Mouse (Mus musculus) forebrain, embryonic 11.5 days (tissue): ENCODE measurements around the gene Gab1. TPM values are rescaled to one million over a fixed set of nuclear protein-coding genes. Genes with fewer than 3 reads are reported as not detected.

ENCODE experiments used
- ATAC-seq: fragments of 200-750 bp; cut with Nextera tagmentation; replicated peaks from 2 replicates; pipeline ENCODE4 v1.8.0; 2017; ENCODE audit warnings: moderate TSS enrichment; ENCODE audit not compliant: low FRiP score
- DNase-seq: peaks from one replicate; pipeline ENCODE4 v3.0.0-alpha.2; 2017; ENCODE audit warnings: low spot score
- H3K27ac ChIP-seq: fragments of 300-500 bp; sonication (generic); 2 replicates; pipeline ENCODE4 v1.5.1; 2014; ENCODE audit warnings: low read depth, low read length
- H3K27me3 ChIP-seq: fragments of 300-500 bp; sonication (generic); 2 replicates; pipeline ENCODE4 v1.6.1; 2014; ENCODE audit warnings: mild to moderate bottlenecking, low read length, mixed read lengths; ENCODE audit not compliant: control insufficient read depth, insufficient read depth
- H3K36me3 ChIP-seq: fragments of 300-500 bp; sonication (generic); 2 replicates; pipeline ENCODE4 v1.6.1; 2014; ENCODE audit warnings: mild to moderate bottlenecking, low read length, moderate library complexity, mixed read lengths; ENCODE audit not compliant: control insufficient read depth, insufficient read depth
- H3K4me1 ChIP-seq: fragments of 300-500 bp; sonication (generic); replicated peaks from 2 replicates; pipeline ENCODE4 v1.6.1; 2014; ENCODE audit warnings: low read length, mixed read lengths; ENCODE audit not compliant: control insufficient read depth, insufficient read depth
- H3K4me2 ChIP-seq: fragments of 300-500 bp; sonication (generic); 2 replicates; pipeline ENCODE4 v1.6.1; 2014; ENCODE audit warnings: low read depth, mild to moderate bottlenecking, low read length, moderate library complexity, mixed read lengths; ENCODE audit not compliant: severe bottlenecking
- H3K4me3 ChIP-seq: fragments of 300-500 bp; sonication (generic); 2 replicates; pipeline ENCODE4 v1.5.1; 2014; ENCODE audit warnings: low read depth, low read length
- H3K9ac ChIP-seq: fragments of 300-500 bp; sonication (generic); 2 replicates; pipeline ENCODE4 v1.6.1; 2014; ENCODE audit warnings: low read length
- H3K9me3 ChIP-seq: fragments of 300-500 bp; sonication (generic); 2 replicates; pipeline ENCODE4 v1.6.1; 2016; ENCODE audit warnings: low read length, mixed read lengths; ENCODE audit not compliant: control insufficient read depth
- WGBS: fragments of 180-500 bp; shearing (Covaris S2); extraction: QIAGEN DNeasy Blood & Tissue Kit; methylation state at CpG from one replicate; pipeline ENCODE4 v1.1.7; 2014; 5-methylcytosine and 5-hydroxymethylcytosine counted together
- polyA plus RNA-seq: library from polyadenylated mRNA; unstranded; fragments of >200 nt; fragmentation: Nextera tagmentation; extraction: Ambion mirVana; gene quantifications from 2 replicates; pipeline ENCODE4 v1.2.1, GENCODE M21; 2014

Gene Gab1
- polyA plus RNA-seq, 1 experiment from 2014 or later = 19.1 TPM

DNA sequence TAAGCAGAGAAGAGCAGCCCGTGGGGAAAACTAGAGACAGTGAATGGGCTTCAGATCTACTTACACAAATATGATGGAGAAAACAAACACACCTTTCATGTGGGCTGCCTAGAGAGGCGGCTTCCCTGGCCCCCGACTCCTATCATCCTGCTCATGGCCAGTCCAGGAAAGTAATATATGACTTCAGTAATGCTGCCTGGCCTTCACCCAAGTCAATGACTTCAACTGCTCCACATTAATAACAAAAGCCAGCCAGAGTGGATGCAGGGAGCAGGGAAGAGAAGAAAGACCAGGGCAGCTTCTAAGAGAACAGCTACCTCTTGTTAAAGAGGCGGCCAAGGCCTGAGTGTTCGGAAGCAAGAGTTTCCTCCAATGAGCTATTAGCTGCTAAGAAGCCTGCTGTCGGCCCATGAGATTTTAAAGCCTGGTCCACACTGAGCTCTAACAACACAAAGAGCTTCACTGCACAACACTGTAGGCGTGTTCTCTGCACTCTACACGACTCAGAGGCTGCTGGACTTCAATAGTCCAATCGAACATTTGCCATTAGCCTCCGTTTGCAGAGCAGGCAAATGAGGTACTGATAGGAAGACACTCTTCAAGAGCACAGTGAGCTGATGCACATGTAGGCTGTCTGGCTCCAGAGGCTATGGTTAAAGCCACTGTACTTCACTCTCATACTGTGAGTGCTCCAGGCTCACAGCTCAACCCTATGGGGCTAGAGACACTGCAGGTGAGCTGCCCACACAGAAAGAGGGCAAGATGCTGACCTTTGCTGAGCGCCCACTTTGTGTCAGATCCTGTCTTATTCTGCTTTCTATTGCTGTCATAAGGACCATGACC, 49.4 kb downstream of the Gab1 start:
- 82% methylated on average over 11 of the region's 11 CpGs for WGBS
- no peak overlapping the region for H3K4me2 ChIP-seq
- DNase-seq (no peak), ATAC-seq (no peak)
- H3K4me3 ChIP-seq = no peak overlapping the region
- no peak overlapping the region for H3K27ac ChIP-seq
- H3K9me3 ChIP-seq = no peaks in the 10 kb centered on the region
- H3K36me3 ChIP-seq = no peaks in the 10 kb centered on the region
- H3K4me1 ChIP-seq = no peaks in the 10 kb centered on the region; the same call in 1 of the 2 replicates
- no peak overlapping the region for H3K9ac ChIP-seq
- no peaks in the 10 kb centered on the region for H3K27me3 ChIP-seq

DNA sequence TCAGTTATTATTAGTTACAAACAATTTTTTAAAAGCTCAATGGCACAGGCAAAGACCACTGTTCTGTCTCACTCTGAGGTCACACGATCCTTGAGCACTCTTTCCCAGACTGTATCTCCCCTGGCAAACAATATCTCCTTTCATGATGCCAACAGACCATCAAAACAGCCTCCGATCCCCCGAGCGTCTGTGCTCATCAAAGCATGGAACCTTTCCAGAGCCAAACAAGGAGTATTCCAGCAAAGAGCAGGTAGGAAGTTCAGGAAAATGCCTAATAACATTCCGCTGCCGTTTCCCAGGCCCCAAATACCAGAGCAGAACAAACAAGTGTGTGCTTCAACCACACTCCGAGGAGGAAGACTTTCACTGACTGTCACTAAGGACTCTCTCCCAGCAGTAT, 50.2 kb downstream of the Gab1 start:
- H3K9me3 ChIP-seq = no peaks in the 10 kb centered on the region
- DNase-seq = no peak
- no peak overlapping the region for H3K27ac ChIP-seq
- no peak overlapping the region for H3K9ac ChIP-seq
- no peaks in the 10 kb centered on the region; the same call in 1 of the 2 replicates for H3K4me1 ChIP-seq
- H3K36me3 ChIP-seq = no peaks in the 10 kb centered on the region
- H3K27me3 ChIP-seq = no peaks in the 10 kb centered on the region
- H3K4me3 ChIP-seq = no peak overlapping the region
- 64% methylated on average over 7 of the region's 7 CpGs for WGBS
- ATAC-seq = no peak
- H3K4me2 ChIP-seq = no peak overlapping the region

DNA sequence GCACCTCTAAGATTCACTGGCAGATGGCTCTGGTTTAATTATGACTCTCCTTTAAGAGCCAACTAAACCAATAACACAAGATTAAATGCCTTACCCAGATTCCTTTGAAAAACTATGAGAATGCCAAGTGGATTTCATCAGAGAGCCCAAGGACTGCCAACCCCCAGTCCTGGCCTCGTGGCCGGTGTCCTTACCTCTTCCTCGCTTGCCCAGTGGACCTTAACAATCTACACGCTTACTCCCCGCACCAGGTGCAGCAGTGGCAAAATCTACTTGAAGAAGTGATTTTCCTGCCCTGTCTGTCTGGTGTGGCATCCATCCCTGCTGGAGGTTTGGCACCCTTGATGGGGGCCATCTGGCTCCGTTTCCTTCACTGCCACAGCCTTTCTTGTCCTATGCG, 53.3 kb downstream of the Gab1 start:
- WGBS = 92% methylated on average over 7 of the region's 7 CpGs
- Histone ChIP-seq H3K4me1 (peaks cover 4% of the 10 kb centered on the region; the same call in 1 of the 2 replicates), H3K9ac (no peak overlapping the region), H3K36me3 (no peaks in the 10 kb centered on the region), H3K27me3 (no peaks in the 10 kb centered on the region), H3K4me3 (no peak overlapping the region), H3K9me3 (no peaks in the 10 kb centered on the region), H3K27ac (no peak overlapping the region), H3K4me2 (no peak overlapping the region)
- DNase-seq (no peak), ATAC-seq (no peak)

DNA sequence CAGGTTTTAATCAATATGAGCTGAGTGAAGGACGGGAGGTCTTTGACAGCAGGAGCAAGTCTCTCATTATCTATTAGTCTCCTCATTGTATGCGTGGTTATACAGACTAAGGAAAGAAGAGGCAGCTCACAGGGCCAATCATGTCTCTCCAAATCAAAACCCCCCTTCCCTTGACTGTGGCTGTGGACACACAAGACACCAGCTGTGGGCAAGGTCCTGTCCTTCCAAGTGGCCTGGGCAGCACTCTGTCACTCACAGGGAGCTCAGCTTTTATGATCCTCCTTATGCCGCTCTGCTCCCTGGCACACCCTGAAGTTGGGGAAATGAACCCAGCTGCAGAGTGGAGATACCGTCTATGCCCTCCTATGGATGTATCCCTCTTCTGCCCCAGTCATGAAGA, 55.2 kb downstream of the Gab1 start:
- Histone ChIP-seq H3K4me2 (no peak overlapping the region), H3K27ac (no peak overlapping the region), H3K4me3 (no peak overlapping the region), H3K4me1 (peaks cover 4% of the 10 kb centered on the region; the same call in 1 of the 2 replicates), H3K36me3 (no peaks in the 10 kb centered on the region), H3K27me3 (no peaks in the 10 kb centered on the region), H3K9me3 (no peaks in the 10 kb centered on the region), H3K9ac (no peak overlapping the region)
- DNase-seq (no peak), ATAC-seq (0 out of 2 replicates have a peak, but pooled peaks have one; percentile 24)
- 77% methylated on average over 4 of the region's 4 CpGs for WGBS

DNA sequence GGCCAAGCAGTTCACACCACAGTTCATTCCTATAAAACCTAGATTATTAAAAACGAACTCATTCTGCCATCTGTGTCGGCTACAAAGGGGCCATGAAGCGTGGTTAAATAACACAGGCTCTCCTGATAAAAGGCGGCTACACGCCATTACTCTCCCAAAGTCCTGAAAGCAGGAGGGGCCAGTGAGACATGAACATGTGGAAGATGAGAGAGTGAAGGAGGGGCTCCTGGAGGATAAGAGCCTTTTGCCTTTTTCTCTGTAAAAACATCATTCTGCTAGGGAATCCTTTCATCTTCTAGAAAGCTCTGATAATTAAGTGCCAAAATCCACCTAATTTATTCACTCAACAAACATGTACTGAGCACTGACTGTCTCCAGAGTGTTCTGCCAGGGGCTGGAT, 55.9 kb downstream of the Gab1 start:
- no peaks in the 10 kb centered on the region for H3K36me3 ChIP-seq
- DNase-seq (no peak), ATAC-seq (no peak)
- H3K9me3 ChIP-seq = no peaks in the 10 kb centered on the region
- 0 out of 2 replicates have a peak, but pooled peaks cover 4% of the 10 kb centered on the region for H3K4me1 ChIP-seq
- no peak overlapping the region for H3K4me2 ChIP-seq
- WGBS = 54% methylated on average over 5 of the region's 5 CpGs
- no peak overlapping the region for H3K9ac ChIP-seq
- no peak overlapping the region for H3K4me3 ChIP-seq
- no peaks in the 10 kb centered on the region for H3K27me3 ChIP-seq
- H3K27ac ChIP-seq = no peak overlapping the region

DNA sequence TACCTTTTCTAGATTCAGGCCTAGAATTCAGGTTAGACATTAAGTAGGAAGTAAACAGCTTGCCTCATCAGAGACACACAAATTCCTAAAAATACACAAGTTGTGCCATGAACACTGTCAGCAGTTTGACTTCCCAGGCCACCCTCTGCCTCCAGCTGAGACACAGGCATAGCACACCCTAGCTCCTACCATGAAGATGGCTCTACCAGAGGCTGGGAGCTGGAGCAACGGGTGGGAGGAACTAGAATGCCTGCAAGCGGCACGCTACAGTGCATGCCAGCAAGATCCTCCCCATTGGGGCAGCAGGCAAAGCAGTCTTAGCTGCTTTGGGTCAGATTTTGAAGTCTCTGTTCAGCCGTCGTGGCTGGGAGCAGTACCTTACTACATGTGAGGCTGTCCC, 57.1 kb downstream of the Gab1 start:
- WGBS = 86% methylated on average over 5 of the region's 5 CpGs
- no peak overlapping the region for H3K27ac ChIP-seq
- ATAC-seq = no peak

DNA sequence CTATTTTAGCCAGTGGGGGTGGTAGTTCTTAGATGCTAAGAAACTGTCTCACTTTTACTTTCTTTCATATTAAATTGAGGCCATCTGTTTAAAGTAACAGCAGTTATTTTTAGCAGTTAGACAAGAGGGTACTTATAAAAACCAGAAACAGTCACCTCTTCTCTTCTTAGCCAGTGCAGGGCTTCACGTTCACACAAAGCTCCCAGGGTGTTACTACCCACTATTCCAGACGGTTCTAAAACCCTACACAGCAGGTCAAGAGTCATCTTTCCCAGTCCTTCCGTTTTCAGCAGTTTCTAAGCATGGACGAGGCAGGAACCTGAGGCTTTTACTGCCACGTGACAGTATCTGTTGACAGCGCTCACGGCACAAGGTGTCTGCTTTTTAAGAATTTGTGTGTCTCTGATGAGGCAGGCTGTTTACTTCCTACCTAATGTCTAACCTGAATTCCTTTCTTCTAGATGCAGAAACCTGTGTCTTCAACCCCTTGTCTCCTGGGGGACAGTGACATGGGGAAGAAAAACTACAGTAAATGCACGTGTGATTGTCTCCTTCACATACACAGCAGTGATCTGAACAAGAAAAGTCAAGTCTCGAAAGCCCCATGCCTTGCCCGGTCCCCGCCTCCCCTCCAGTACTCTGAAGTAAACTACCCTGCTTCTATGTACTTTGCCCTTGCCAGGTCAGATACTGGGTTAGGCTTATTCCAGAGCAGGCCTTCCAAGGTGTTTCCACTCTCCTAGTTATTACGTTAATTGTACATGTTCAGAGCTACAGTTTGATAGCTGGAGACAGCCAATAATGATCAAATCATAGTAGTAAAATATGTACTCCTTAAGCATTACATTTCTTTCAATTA, 58.7 kb downstream of the Gab1 start:
- H3K9me3 ChIP-seq = no peaks in the 10 kb centered on the region
- H3K4me3 ChIP-seq = no peak overlapping the region
- H3K36me3 ChIP-seq = no peaks in the 10 kb centered on the region
- H3K27me3 ChIP-seq = no peaks in the 10 kb centered on the region
- ATAC-seq = no peak
- WGBS = 77% methylated on average over 12 of the region's 12 CpGs
- no peak overlapping the region for H3K4me2 ChIP-seq
- DNase-seq = no peak
- H3K27ac ChIP-seq = no peak overlapping the region
- 0 out of 2 replicates have a peak, but pooled peaks cover 4% of the 10 kb centered on the region for H3K4me1 ChIP-seq
- no peak overlapping the region for H3K9ac ChIP-seq

More for the DNA sequence above, 57.1 kb downstream of the Gab1 start:
- Histone ChIP-seq H3K4me2 (no peak overlapping the region), H3K4me3 (no peak overlapping the region), H3K4me1 (0 out of 2 replicates have a peak, but pooled peaks cover 4% of the 10 kb centered on the region), H3K9me3 (no peaks in the 10 kb centered on the region), H3K36me3 (no peaks in the 10 kb centered on the region), H3K9ac (no peak overlapping the region), H3K27me3 (no peaks in the 10 kb centered on the region)
- DNase-seq = no peak

DNA sequence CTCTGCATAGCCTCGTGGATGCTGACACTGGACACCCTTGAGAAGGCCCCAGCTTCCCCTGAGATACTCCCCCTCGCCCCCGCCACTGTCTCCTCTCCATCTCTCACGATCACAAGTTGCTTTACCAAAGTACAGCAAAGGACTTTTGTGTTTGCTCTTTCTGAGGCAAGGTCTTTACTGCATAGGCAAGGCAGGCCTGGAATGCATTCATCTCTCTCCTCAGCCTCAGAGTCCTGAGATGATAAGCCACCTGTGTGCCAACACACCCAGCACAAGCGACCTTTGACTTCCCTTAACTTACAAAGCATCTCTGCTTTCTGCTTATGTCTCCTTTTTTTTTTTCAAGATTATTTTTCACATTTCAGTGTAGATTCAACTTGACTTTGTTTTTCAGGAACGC, 61.3 kb downstream of the Gab1 start:
- 83% methylated on average over 6 of the region's 6 CpGs for WGBS
- Histone ChIP-seq H3K9me3 (no peaks in the 10 kb centered on the region), H3K27ac (no peak overlapping the region), H3K4me1 (0 out of 2 replicates have a peak, but pooled peaks cover 2% of the 10 kb centered on the region), H3K4me2 (no peak overlapping the region), H3K4me3 (no peak overlapping the region), H3K36me3 (no peaks in the 10 kb centered on the region), H3K9ac (no peak overlapping the region), H3K27me3 (no peaks in the 10 kb centered on the region)
- no peak for DNase-seq
- ATAC-seq = no peak
